In genomic region chr5:21254731-21255525, GRCm38 (mm10) we compare ENCODE assay signal across 18 mouse cellular contexts.
DNase-seq lines count a peak whose midpoint lies in the region; ATAC-seq and TF ChIP-seq lines count a peak whose summit lies in the region.
"Had no signal": no experiment of that assay in that cellular context is flagged by ENCODE, and none has a peak within 500 bp of the region (broad histone marks: within the 10 kb centered on the region; RNA-seq: fewer than 3 reads in every experiment).

No protein-coding gene starts in this region.

- intact Hi-C loops in heart, postnatal 36 days (cut with DNase I): loop anchor here (5.0 to 10.0 kb wide), 4 partner anchors 68 to 240 kb away; partner anchors contain the start of genes Gsap and Ptpn12
- intact Hi-C loops in gastrocnemius, adult 2 months (cut with DNase I): no loop called here

- no peak overlapping the region for H3K4me3 ChIP-seq in gastrocnemius, adult 2 months
- H3K4me3 ChIP-seq: forebrain, embryonic 15.5 days; liver, embryonic 13.5 days had no signal

- ATAC-seq in common myeloid progenitor, adult 5-6 weeks (replicated peaks; ENCODE audit: low read depth, poor library complexity, severe bottlenecking): 0 out of 2 replicates have a peak, but pooled peaks have one; percentile 21
- peak; percentile 83 for ATAC-seq in neutrophil, adult 5-6 weeks (ENCODE audit: extremely low read depth, insufficient number of reproducible peaks, low FRiP score, poor library complexity, severe bottlenecking)
- ATAC-seq: forebrain, embryonic 15.5 days; intestine, embryonic 16.5 days had no signal

- H3K27ac ChIP-seq in gastrocnemius, adult 2 months: no peak overlapping the region
- H3K27ac ChIP-seq: forebrain, embryonic 15.5 days; hindbrain, embryonic 14.5 days; macrophage had no signal

- DNase-seq in heart, adult 11 months: peak; percentile 70
- no peak for DNase-seq in heart, postnatal 36 days
- peak; percentile 26 for DNase-seq in thymus, postnatal 14 days
- DNase-seq in thymus, postnatal 25 days: no peak
- no peak for DNase-seq in embryo, embryonic 9.5 days (ENCODE audit: extremely low spot score)
- no peak for DNase-seq in gastrocnemius, adult 2 months
- DNase-seq: adrenal gland, postnatal 36 days; cerebellum, adult 18-20 months; heart, postnatal 10 days; kidney, postnatal 36 days; liver, embryonic 13.5 days; midbrain, embryonic 14.5 days had no signal

- TF ChIP-seq CTCF in gastrocnemius, adult 2 months (IDR thresholded peaks at IDR 0.05): no peak

Comparison
In these comparisons a context has a peak if more than half of its experiments do, and no peak if none do; other contexts are left out.
1. DNase-seq: peak in heart, adult 11 months (single experiment) and thymus, postnatal 14 days (single experiment); none in heart, postnatal 36 days (0 of 2), thymus, postnatal 25 days (single experiment), embryo, embryonic 9.5 days (single experiment) and gastrocnemius, adult 2 months (single experiment).